Mouse (Mus musculus) olfactory bulb, adult 2 months (tissue): ENCODE results near the gene Rgs1.

Source experiments
- CTCF ChIP-seq: fragments of 200-500 bp; IDR thresholded peaks from 2 replicates; pipeline ENCODE4 v1.5.1; 2012; ENCODE audit warnings: low read depth, mild to moderate bottlenecking, low read length, moderate library complexity; ENCODE audit not compliant: insufficient read depth
- POLR2A ChIP-seq: fragments of 200-500 bp; IDR thresholded peaks from 2 replicates; pipeline ENCODE4 v1.6.1; 2012; ENCODE audit warnings: mild to moderate bottlenecking, low read depth, low read length, moderate library complexity; ENCODE audit not compliant: insufficient read depth

GRCm38 (mm10) chr1:144256556-144257331 is 7.7 kb upstream of the Rgs1 start:
- TF ChIP-seq CTCF = no peak
- no peak for TF ChIP-seq POLR2A
